Mouse (Mus musculus): ENCODE results near the gene Pard3b. TPM values are rescaled to one million over a fixed set of nuclear protein-coding genes. Genes with fewer than 3 reads are reported as not detected.

Gene Pard3b
- polyA plus RNA-seq, 1 experiment from 2014 or later, result 6.7 TPM

DNA sequence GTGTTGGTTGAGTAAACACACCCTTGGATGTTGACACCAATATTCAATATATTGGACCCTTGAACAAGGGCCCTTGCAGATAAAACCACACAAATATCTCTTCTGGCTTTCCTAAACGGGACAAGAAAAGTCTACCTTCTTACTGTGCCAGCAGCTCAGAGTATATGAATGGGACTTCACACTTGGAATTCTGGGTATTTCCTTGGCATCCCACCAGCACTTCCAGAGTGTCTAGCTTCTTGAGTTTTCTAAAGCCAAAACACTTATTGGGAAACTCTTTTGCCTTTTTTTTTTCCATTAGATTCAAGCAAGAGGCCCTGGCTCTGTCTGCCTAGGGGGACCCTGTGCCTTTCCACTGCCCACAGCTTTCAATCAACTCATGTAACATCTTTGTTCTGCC is 991.3 kb downstream of the Pard3b start:
- H3K4me1 ChIP-seq, result no peaks in the 10 kb centered on the region

DNA sequence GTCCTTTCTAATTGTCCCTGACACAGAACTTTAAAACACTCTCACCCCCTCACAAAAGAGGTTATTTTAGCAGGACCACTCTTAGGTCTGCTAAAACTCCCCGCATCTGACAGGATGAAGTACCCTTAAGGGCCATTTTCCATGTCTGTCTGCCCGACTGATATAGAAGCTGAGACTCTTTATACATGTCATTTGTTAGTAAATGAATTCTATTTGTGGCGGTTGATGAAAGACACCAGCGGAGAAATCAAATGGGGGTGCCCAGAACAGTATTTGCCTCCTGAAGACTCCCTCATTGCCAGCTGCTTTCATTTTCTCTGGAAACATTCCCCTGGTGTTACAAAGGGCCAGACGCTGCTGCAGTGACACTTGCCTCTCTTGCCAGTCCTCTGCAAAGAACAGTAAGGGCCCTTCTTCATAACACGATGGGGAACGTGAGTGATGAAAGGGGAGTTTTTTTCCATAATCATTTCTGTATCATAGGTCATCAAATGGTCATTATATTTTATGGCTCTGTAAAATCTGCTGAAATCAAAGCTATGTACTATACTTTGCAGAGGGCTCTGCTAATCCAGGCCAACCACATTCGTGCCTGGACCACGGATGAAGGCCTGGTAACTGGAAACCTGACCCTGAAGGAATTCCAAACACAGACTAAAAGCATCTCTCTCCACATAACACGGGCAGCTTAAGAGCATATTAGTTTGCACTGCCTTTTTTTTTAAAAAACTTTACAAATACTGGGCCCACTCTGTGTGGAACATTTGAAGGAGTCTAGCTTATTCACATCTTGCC is 993.1 kb downstream of the Pard3b start:
- Histone ChIP-seq H3K27me3 (replicated peaks) (0 out of 2 replicates have a peak, but pooled peaks cover 3% of the 10 kb centered on the region), H3K4me2 (no peak overlapping the region), H3K4me1 (peaks cover 3% of the 10 kb centered on the region; the same call in 1 of the 2 replicates), H3K27ac (no peak overlapping the region), H3K9me3 (no peaks in the 10 kb centered on the region), H3K36me3 (replicated peaks) (no peaks in the 10 kb centered on the region), H3K4me3 (no peak overlapping the region), H3K9ac (no peak overlapping the region)
- 40% methylated on average over 10 of the region's 10 CpGs for WGBS
- no peak for ATAC-seq (replicated peaks)

More for the DNA sequence above, 991.3 kb downstream of the Pard3b start:
- H3K27ac ChIP-seq, result no peak overlapping the region
- no peak overlapping the region for H3K9ac ChIP-seq
- no peaks in the 10 kb centered on the region for H3K36me3 ChIP-seq (replicated peaks)
- ATAC-seq (replicated peaks), result no peak
- H3K9me3 ChIP-seq, result no peaks in the 10 kb centered on the region
- 0 out of 2 replicates have a peak, but pooled peaks cover 3% of the 10 kb centered on the region for H3K27me3 ChIP-seq (replicated peaks)
- H3K4me3 ChIP-seq, result no peak overlapping the region
- 59% methylated on average over 1 of the region's 1 CpGs for WGBS
- H3K4me2 ChIP-seq, result no peak overlapping the region

DNA sequence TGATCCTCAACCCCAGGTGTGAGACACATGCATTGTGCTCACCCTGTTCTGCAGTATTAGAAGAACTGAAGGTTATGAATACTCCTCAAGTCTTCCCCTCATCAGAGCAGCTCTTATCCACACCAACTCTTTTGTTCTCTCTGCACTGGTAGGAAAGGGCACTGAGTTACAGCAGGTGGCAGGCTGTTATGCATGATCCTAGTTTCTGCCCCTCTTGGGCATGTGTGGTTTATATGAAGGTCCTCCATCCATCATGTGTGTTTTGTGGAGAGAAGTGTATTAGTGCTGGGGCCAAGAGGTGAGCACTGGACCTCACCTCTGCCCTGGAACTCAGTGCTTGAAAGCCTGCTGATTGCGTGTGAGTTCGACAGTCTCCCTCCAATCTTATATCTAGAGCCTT is 994.3 kb downstream of the Pard3b start:
- Histone ChIP-seq H3K9me3 (no peaks in the 10 kb centered on the region), H3K4me1 (peaks cover 3% of the 10 kb centered on the region; the same call in 1 of the 2 replicates), H3K4me3 (no peak overlapping the region), H3K27me3 (replicated peaks) (0 out of 2 replicates have a peak, but pooled peaks cover 3% of the 10 kb centered on the region), H3K4me2 (no peak overlapping the region), H3K36me3 (replicated peaks) (no peaks in the 10 kb centered on the region), H3K27ac (no peak overlapping the region), H3K9ac (no peak overlapping the region)
- ATAC-seq (replicated peaks), result no peak
- 96% methylated on average over 2 of the region's 2 CpGs for WGBS

DNA sequence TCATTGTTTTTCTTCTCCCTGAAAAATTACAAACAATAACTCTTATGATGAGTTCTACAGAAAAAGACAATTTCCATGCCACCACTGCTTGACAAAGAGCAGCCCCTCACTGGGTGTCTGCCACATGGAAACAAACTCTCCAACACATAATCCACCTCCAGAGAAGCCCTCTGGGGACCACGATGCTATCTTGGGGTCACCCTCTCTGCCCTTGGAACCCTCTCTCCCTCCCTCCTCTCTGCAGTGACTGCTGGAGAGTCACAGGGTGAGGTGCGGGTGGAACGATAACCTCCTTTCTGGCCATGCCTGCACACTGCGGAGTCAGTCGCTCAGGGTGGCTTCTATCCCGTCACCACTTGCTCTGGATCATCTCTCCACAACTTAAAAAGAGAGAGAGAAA is 996.6 kb downstream of the Pard3b start:
- ATAC-seq (replicated peaks), result no peak
- H3K36me3 ChIP-seq (replicated peaks), result no peaks in the 10 kb centered on the region
- 71% methylated on average over 6 of the region's 6 CpGs for WGBS
- 0 out of 2 replicates have a peak, but pooled peaks cover 3% of the 10 kb centered on the region for H3K27me3 ChIP-seq (replicated peaks)
- no peak overlapping the region for H3K27ac ChIP-seq
- H3K4me2 ChIP-seq, result no peak overlapping the region
- peaks cover 3% of the 10 kb centered on the region; the same call in 1 of the 2 replicates for H3K4me1 ChIP-seq
- no peaks in the 10 kb centered on the region for H3K9me3 ChIP-seq
- H3K9ac ChIP-seq, result no peak overlapping the region
- no peak overlapping the region for H3K4me3 ChIP-seq

DNA sequence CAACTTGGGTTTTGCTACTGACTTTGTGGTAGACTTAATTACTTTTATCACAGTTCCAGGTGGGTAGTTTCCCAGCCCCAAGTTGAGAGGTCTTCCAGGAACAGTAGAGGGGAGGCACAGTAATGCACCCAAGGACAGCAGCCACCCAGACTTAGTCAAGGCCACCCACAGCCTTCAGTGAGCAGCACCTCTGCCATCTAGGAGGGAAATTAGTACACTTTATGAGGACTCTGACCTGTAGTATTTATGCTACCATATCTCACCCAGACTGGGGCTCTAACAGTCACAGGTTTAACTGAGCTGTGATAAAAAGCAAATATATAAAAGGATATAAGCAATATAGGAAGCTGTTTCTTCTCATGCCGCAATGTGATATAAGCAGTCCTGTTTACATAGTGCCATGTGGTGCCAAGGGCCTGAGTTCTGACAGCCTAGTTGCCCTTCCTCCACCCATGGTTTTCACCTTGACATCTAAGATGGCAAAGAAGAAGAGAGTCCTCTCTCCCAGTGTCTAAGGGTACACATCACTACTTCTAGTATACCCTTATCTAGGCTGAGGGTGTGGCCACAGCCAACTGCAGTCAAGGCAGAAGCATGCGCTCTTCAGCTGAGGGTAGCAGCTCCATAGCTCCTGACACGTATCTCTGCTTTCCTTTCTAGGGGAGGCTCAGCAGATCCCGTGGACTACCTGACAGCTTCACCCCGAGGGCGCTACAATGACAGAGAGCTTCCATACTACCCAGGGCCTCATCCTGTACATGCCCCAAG is 998.5 kb downstream of the Pard3b start:
- Histone ChIP-seq H3K4me3 (no peak overlapping the region), H3K9me3 (no peaks in the 10 kb centered on the region), H3K36me3 (replicated peaks) (no peaks in the 10 kb centered on the region), H3K4me2 (no peak overlapping the region), H3K27me3 (replicated peaks) (0 out of 2 replicates have a peak, but pooled peaks cover 3% of the 10 kb centered on the region), H3K27ac (no peak overlapping the region), H3K4me1 (peaks cover 3% of the 10 kb centered on the region; the same call in 1 of the 2 replicates), H3K9ac (no peak overlapping the region)
- no peak for ATAC-seq (replicated peaks)
- over 99% methylated on average over 6 of the region's 6 CpGs for WGBS

DNA sequence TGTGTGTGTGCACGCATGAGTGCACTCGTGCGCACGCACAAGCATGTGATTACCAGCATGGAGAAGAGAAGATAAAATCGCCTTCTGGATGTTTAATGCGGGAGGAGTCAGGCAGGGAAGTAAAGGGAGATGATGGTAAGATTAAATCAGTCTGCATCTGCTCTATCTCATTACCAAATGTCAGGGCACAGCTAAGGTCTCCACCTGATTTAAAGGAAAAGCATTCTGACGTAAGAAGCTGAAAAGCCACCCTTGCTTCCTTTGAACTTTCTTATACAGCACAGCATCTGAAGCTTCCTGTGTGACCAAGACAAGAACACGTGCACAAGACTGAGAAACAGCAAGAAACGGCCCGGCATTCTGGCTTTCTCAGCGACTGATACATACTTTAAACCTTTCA is 1000.4 kb downstream of the Pard3b start:
- 0 out of 2 replicates have a peak, but pooled peaks cover 3% of the 10 kb centered on the region for H3K27me3 ChIP-seq (replicated peaks)
- no peaks in the 10 kb centered on the region for H3K9me3 ChIP-seq
- no peaks in the 10 kb centered on the region for H3K36me3 ChIP-seq (replicated peaks)
- H3K4me3 ChIP-seq, result no peak overlapping the region
- no peak overlapping the region for H3K27ac ChIP-seq
- no peak overlapping the region for H3K4me2 ChIP-seq
- H3K9ac ChIP-seq, result no peak overlapping the region
- no peak for ATAC-seq (replicated peaks)
- H3K4me1 ChIP-seq, result peaks cover 3% of the 10 kb centered on the region; the same call in 1 of the 2 replicates
- 85% methylated on average over 11 of the region's 11 CpGs for WGBS

DNA sequence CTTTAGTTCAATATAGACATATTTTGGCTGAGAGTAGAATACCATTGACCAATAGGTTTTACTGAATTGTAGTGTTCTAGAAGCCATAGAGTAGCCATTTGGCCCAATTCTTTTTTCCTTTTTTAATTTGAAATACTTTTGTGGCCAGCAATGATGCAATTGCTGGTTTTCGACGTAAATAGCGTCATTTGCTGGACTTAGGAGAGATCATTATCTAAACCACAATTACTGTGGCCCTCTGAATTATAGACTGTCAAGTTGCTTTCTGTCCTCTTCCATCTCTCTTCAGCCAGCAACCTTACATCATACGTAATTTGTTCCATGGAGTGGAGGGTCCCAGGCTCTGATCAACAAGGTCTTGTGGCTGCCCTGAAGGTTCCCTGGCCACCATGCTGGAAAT is 1000.8 kb downstream of the Pard3b start:
- WGBS, result 91% methylated on average over 4 of the region's 4 CpGs
- Histone ChIP-seq H3K4me3 (no peak overlapping the region), H3K9me3 (no peaks in the 10 kb centered on the region), H3K27me3 (replicated peaks) (no peaks in the 10 kb centered on the region), H3K36me3 (replicated peaks) (no peaks in the 10 kb centered on the region), H3K4me2 (no peak overlapping the region), H3K9ac (no peak overlapping the region), H3K27ac (no peak overlapping the region), H3K4me1 (peaks cover 3% of the 10 kb centered on the region; the same call in 1 of the 2 replicates)
- no peak for ATAC-seq (replicated peaks)

DNA sequence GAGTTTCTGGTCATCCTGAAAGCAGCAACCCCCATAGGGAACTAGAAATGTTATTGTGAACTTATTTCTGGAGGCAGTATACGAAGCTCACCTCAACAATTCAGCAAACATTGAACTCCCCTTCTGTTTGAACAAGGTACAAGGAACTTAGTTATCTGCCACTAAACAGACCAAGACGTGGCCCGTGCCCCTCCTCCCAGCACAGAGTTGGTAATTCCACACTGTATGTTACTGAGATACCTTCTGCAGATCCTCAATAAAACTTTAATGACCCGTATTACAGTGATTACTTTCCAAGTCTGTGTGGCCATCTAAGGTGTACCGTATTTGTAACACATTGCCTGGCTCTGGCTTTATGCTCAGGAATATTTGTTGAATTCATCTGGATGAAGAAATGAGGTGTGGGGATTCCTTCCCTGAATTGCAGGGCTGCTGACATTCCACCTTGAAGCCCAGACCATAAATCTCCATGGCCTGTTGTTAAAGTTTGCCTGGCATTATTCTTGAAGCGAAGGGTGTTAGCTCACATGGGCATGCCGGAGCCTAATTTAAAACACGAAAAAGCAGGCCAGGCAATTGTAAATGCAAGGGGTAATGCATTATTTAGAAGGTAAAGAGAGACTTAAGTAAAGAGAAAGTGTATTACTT is 1006.1 kb downstream of the Pard3b start:
- Histone ChIP-seq H3K4me2 (no peak overlapping the region), H3K27ac (no peak overlapping the region), H3K9ac (no peak overlapping the region), H3K27me3 (replicated peaks) (no peaks in the 10 kb centered on the region), H3K4me1 (peaks cover 10% of the 10 kb centered on the region), H3K9me3 (no peaks in the 10 kb centered on the region), H3K4me3 (no peak overlapping the region), H3K36me3 (replicated peaks) (no peaks in the 10 kb centered on the region)
- ATAC-seq (replicated peaks), result no peak
- 89% methylated on average over 8 of the region's 8 CpGs for WGBS

DNA sequence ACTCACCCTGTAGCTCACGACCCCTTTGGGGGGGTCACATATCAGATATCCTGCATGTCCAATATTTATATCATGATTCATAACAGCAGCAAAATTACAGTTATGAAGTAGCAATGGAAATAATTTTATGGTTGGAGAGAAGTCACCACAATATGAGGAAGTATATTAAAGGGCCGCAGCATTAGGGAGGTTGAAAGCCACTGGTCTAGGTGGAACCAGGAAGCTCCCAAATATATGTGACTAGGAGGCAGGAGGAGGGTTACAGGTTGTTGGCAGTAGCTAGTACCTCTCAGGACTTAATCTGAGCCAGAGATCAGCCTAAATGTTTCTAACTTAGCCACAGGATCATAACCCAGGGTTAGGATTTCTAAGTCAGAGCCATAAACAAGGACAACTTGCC is 1008.2 kb downstream of the Pard3b start:
- Histone ChIP-seq H3K27ac (no peak overlapping the region), H3K9me3 (no peaks in the 10 kb centered on the region), H3K27me3 (replicated peaks) (no peaks in the 10 kb centered on the region), H3K4me2 (no peak overlapping the region), H3K4me1 (peaks cover 10% of the 10 kb centered on the region), H3K36me3 (replicated peaks) (no peaks in the 10 kb centered on the region), H3K4me3 (no peak overlapping the region), H3K9ac (no peak overlapping the region)
- 90% methylated on average over 2 of the region's 2 CpGs for WGBS
- no peak for ATAC-seq (replicated peaks)

DNA sequence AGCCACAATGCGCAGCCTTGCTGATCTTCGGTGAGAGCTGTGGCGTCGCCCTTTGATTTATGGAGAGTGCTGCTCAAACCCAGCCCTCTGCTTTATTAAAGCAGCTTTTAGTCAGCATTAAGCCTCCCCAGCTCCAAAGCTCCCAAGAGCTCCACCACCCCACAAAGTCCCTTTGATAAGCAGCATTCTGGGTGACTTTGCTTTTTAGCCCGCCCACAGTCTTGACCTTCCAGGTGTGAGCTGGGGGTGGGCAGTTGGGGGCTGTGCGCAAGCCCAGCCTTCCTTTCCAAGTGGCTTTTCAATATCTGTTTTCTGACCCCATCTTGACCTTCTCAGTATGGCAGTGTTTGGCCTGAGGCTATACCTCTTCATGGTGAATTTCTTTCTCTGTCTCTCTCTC is 1009.5 kb downstream of the Pard3b start:
- ATAC-seq (replicated peaks), result peak; percentile 42; the same call in 1 of the 2 replicates
- H3K9ac ChIP-seq, result no peak overlapping the region
- no peak overlapping the region for H3K4me3 ChIP-seq
- H3K9me3 ChIP-seq, result no peaks in the 10 kb centered on the region
- H3K4me2 ChIP-seq, result peak overlapping the region; percentile 5; the same call in 1 of the 2 replicates
- 21% methylated on average over 6 of the region's 6 CpGs for WGBS
- H3K27ac ChIP-seq, result no peak overlapping the region
- no peaks in the 10 kb centered on the region for H3K36me3 ChIP-seq (replicated peaks)
- peaks cover 10% of the 10 kb centered on the region for H3K4me1 ChIP-seq
- no peaks in the 10 kb centered on the region for H3K27me3 ChIP-seq (replicated peaks)

DNA sequence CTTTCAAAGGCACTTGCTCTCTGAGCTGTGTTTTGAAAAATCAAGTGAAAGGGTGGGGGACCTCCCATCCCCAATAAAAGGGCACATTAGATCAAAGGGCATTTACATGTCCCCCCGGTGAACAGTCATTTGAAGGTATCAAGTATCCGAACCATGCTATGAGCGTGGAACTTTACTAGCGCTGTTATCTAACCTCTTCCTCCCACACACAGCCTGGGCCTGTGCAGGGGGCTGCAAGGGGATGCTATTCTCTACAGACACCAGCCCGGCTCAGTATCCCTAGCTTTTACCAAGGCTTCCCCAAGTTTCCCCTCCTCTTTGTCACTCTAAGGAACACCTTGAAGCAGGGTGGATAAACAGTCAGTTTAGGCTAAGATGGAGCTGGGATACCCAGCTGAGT is 1010.0 kb downstream of the Pard3b start:
- no peak overlapping the region for H3K9ac ChIP-seq
- 27% methylated on average over 5 of the region's 5 CpGs for WGBS
- ATAC-seq (replicated peaks), result 0 out of 2 replicates have a peak, but pooled peaks have one; percentile 37

DNA sequence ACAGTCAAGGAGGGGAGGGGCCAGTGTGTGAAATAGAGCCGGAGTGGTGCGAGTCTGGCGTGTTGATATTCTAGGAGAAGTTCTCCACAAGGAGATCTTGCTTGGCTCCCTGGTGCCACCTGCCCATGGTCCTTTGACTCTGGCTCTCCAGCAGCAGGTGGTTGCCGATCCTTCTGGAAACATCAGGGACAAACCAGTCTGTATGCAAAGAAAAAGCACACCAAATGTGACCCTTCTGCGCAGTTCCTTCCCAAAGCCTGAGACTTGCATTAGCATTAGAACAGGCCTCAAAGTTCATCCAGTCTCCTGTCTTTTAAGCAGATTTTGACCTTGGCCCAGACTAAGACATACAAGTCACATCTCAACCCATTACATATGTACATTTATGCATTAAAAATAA is 1011.9 kb downstream of the Pard3b start:
- Histone ChIP-seq H3K4me2 (no peak overlapping the region), H3K4me3 (no peak overlapping the region), H3K9me3 (no peaks in the 10 kb centered on the region), H3K9ac (no peak overlapping the region), H3K4me1 (peaks cover 10% of the 10 kb centered on the region), H3K27ac (no peak overlapping the region), H3K36me3 (replicated peaks) (no peaks in the 10 kb centered on the region), H3K27me3 (replicated peaks) (no peaks in the 10 kb centered on the region)
- ATAC-seq (replicated peaks), result no peak
- 93% methylated on average over 5 of the region's 5 CpGs for WGBS

More for the DNA sequence above, 1010.0 kb downstream of the Pard3b start:
- Histone ChIP-seq H3K4me1 (peaks cover 10% of the 10 kb centered on the region), H3K4me2 (no peak overlapping the region), H3K4me3 (no peak overlapping the region), H3K27ac (no peak overlapping the region), H3K36me3 (replicated peaks) (no peaks in the 10 kb centered on the region), H3K9me3 (no peaks in the 10 kb centered on the region), H3K27me3 (replicated peaks) (no peaks in the 10 kb centered on the region)

All from midbrain, embryonic 15.5 days (tissue).